Mouse (Mus musculus): ENCODE measurements around the gene Colec11.

The Colec11 gene

DNA sequence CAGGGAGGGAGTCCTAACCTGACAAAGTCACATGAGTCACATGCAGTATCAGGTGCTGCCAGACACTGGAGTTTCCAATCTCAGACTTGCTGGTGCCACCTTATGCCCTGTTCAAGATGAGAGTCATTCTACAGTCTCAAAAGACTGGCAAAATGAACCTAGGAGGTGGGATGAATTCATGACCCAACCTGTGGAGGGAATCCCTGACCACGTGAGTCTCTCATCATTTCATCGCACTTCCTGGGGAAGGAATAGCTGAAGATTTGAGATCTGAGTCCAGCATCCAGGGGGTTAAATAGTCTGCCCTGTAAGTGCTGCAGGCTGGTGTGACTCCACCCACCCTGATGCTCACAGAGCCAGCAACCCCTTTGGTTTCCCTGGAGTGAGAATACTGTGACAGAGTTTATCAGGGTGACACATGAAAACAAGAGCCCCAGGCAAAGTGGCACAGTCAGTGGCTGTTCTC, 24.6 kb downstream of the Colec11 start:
- no peak for DNase-seq

DNA sequence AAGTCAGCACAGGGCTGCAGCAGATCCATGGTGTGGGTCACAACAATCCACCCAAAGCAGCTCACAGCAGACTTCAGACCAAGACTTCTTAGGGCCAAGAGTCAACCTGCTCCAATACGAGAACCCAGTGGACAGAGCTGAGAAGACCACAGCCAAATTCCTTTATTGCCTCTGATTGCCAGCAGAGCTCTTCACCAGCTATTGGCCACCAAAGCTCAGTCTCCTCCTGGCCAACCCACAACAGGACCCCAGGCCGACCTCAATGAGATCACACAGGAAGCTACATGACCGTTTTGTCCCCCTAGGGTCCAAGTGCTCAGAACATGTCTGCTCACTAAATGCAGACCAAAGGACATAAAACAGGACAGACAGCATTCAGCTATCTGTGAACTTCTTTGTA, 25.1 kb downstream of the Colec11 start:
- DNase-seq, result no peak

DNA sequence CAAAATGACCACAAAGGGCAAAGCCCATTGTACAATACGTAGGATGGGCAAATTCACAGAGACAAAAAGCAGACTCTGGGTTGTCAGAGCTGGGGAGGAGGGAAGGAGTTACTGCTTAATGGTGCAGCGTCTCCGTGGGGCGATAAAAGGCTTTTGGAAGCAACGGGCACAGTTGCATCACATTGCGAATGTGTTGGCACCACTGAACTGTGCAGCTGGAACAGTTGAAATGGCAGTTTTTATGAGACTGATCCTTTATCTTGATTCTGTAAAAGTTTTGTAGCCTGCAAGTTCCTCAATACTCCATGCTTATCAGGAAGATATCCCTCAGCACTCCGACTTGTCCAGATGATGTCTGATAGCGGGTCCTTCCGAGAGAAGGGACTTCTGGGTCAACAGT, 25.5 kb downstream of the Colec11 start:
- no peak for DNase-seq

DNA sequence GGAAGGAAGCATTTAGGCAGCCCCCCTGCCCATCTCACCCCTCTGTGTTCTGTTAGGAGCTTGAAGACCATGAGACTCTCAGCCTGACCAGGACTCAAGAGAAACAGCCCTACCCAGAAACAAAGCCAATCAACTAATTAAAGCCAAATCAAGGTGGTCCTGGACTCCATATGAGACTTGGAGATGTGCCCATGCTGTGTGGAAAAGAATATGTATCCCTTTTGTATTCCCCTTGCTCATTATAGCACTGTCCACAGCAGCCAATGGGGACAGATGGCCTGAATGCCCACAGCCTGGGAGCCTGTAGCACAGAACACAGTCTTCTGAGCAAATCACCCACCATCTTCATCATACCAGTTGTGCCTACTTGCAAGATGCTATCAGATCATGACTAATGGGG, 26.3 kb downstream of the Colec11 start:
- DNase-seq, result no peak

GRCm38 (mm10) chr12:28590428-28590827, 32.7 kb downstream of the Colec11 start:
- no peak for DNase-seq

GRCm38 (mm10) chr12:28589090-28589868, 33.9 kb downstream of the Colec11 start:
- peak; percentile 92 for DNase-seq

DNA sequence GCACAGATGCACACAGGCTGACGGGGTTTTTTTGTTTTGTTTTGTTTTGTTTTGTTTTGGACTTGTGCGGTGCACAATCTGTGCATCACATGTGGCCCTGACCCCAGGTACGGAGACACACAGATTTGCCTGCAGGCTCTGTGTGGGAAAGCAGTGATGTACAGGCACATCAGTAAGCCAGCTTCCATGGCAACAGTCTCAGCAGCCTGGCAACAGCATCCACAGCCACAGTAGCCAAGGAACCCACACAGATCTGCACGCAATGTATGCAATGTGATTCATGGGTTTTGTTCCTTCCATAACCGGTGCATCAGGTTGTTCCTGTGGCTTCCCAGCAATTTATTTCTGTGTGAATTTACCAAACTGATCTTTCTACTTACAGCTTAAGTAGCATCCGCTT, 35.2 kb downstream of the Colec11 start:
- peak; percentile 90 for DNase-seq

DNA sequence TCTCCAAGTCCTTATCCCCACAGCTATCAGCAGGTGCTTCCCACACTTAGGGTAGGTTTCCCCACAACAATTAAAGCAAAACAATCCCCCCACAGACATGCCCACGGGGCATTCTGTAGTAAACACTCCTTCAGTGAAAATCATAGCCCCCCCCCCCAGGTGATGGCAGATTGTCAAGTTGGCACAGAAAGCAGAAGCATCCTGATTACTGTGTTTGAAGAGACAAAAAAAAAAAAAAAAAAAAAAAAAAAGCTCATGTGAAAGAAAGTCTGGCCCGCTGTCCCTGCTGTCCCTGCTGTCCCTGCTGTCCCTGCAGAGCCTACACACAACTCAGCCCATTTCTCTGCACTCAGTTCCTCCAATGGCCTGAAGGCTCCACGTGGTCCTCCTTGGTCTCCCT, 39.1 kb downstream of the Colec11 start:
- DNase-seq, result no peak

GRCm38 (mm10) chr12:28582423-28582822, 40.8 kb downstream of the Colec11 start, which contains the start of gene Allc:
Gene Allc, minus strand, starts transcription at chr12:28582523.
- DNase-seq, result no peak

DNA sequence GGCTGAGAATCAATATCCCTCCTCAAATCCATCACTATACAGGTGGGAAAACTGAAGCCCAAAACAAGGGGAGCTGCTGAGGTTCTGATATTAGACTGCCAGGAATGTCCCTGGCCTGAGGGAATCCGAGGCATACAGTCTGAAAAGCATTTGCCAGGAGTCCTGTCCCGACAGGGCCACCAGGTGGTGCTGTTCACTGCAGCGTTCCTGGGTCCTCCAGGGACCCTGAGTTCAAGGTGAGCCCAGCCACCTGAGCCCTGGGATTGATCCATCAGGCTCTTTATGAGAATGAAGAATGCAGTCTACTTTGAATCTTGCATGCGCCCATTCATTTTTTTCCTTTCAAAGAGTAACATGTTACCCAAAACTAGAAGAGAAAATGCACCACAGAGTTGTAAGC, 44.0 kb downstream of the Colec11 start:
- no peak for DNase-seq

DNA sequence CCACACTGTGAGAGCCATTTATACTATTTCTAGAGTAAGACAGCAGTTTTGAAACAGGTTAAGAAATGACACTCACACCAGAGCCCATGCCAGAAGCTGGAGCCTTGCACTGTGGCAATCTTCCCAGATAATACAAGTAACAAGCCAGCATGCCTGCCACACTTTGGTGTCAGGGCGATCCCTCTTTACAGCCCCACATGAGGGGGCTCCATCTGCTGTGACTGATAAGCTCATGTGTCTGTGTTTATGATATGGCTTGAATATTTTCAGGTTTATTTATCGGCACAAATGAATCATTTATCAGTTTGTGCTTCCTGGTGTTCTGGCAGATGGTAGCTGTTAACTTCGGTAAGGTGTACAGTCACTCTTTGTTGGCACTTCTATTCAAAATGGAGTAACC, 45.0 kb downstream of the Colec11 start:
- peak; percentile 21 for DNase-seq

- DNase-seq, result no peak
Observed at GRCm38 (mm10) chr12:28575366-28576070, 47.7 kb downstream of the Colec11 start.

- DNase-seq, result no peak
Observed at GRCm38 (mm10) chr12:28572241-28572640, 50.9 kb downstream of the Colec11 start.

GRCm38 (mm10) chr12:28552299-28552698, 70.9 kb downstream of the Colec11 start, which contains the start of gene Dcdc2c:
Gene Dcdc2c, minus strand, starts transcription at chr12:28552399.
- no peak for DNase-seq

GRCm38 (mm10) chr12:28551775-28552174, 71.4 kb downstream of the Colec11 start:
- DNase-seq, result no peak

DNA sequence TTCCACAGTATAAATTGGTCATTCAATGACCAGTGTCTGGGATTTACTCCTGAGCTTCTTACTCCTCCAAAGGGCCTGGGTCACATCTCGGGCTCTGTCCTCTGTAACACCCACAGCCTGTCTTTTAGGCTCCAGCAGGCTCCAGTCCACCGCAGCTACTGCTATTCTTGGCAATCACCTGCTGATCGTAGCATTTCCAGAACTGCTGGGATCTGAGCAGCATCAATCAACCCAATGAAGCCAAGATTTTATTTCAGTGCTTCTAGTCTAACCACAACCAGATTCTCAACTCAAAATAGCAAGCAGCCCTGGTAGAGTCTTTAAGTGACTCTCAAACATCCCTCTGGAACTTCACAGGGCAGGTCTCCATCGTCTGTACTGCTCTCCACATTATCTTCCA, 74.3 kb downstream of the Colec11 start:
- DNase-seq, result no peak
